Mouse (Mus musculus) hematopoietic stem cell, adult 5-6 weeks (primary cell): ENCODE results near the gene Neurod2. TPM values are rescaled to one million over a fixed set of nuclear protein-coding genes. Genes with fewer than 3 reads are reported as not detected.
A peak's percentile ranks its signal among the peaks of the same experiment; 100 is the strongest.

Experiments
- ATAC-seq, 2 experiments: fragments of 125-278 bp in 1 of 2; replicated peaks in 1 of 2; 2 replicates each; pipeline ENCODE4 v1.8.0; 2016 to 2017; ENCODE audit warnings: inconsistent platforms in 2 of 2, mild to moderate bottlenecking in 2 of 2, moderate number of reproducible peaks in 2 of 2, low read depth in 1 of 2, moderate TSS enrichment in 1 of 2; ENCODE audit not compliant: low FRiP score in 2 of 2, poor library complexity in 2 of 2, severe bottlenecking in 2 of 2, insufficient read depth in 1 of 2, low TSS enrichment in 1 of 2
- total RNA-seq: library from RNA; stranded (forward); fragments of 172-1452, 232-1000 nt; gene quantifications from 2 replicates; pipeline ENCODE4 v1.2.3, GENCODE M21; 2017

The Neurod2 gene
- total RNA-seq, 1 experiment from 2014 or later: not detected

- ATAC-seq: peak in 1 of 2 experiments; percentile 1; a peak in 1 of 4 replicates
Measured at GRCm38 (mm10) chr11:98357396-98358160, 28.1 kb upstream of the Neurod2 start.

DNA sequence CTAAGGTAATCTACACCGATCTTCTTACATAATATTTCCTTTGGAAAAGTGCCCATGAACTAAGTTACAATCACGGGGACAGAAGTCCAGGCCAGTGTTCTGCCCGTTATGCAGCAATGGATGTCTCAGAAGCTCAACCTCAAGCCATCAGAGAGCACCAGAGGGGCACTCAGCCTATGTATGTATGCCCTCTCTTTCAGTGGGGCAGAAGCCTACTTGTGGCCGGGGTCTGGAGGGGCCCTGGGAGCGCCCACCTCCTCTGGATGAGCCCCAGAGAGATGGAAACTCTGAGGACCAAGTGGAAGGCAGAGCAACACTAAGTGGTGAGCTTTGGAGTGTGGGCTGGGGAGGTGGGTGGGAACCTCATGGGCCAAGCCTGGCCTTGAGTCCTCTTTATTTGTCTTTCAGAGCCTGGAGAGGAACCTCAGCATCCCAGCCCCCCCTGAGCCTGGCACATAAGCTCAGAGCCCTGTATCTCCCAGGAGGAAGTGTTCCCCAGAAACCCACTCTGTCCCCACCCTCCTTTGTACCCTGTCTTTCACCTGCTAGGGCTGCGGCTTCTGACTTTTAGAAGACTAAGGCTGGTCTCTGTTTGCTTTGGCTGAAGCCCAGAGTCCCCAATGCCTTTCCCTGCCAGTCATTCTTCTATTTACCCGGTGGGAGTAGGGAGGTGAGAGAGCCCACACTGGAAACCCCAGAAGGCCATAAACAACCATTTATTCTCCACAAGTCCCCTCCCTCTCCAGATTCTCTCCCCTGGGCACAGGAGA, 27.4 kb upstream of the Neurod2 start:
- ATAC-seq: no peak

GRCm38 (mm10) chr11:98355732-98356299, 26.4 kb upstream of the Neurod2 start:
- peak; percentile 42 to 55 for ATAC-seq

DNA sequence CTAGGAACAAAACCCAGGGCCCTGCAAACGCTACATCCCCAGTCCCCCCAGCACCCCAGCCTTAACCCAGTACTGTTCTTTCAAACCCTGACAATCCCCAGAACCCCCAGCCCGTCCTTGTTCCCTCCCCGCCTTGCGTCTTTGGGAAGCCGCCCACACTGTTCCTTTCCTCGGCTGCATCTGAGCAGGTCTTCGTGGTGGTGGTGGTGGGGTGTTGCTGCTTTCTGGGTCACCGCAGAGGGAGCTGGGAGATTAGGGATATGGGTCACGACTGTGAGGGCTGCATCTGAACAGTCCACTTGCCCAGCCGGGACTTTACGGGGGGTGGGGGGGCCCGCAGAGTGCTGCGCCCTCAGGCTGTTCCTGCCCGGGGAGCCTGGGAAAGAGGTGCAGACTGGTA, 25.0 kb upstream of the Neurod2 start:
- no peak for ATAC-seq

- no peak for ATAC-seq
Measured at GRCm38 (mm10) chr11:98353651-98354211, 24.3 kb upstream of the Neurod2 start.

- ATAC-seq: no peak
Measured at GRCm38 (mm10) chr11:98352272-98352990, 23.0 kb upstream of the Neurod2 start.

- ATAC-seq: no peak
Measured at GRCm38 (mm10) chr11:98349308-98349707, 19.9 kb upstream of the Neurod2 start.

GRCm38 (mm10) chr11:98348083-98348961, 18.9 kb upstream of the Neurod2 start, which contains the start of gene Ppp1r1b:
TSS of gene Ppp1r1b (plus strand) at chr11:98348404.
- ATAC-seq: peak in 1 of 2 experiments; percentile 30; a peak in 2 of 4 replicates

- ATAC-seq: no peak
Measured at GRCm38 (mm10) chr11:98347385-98348082, 18.1 kb upstream of the Neurod2 start.

- no peak for ATAC-seq
Measured at GRCm38 (mm10) chr11:98346168-98346567, 16.7 kb upstream of the Neurod2 start.

DNA sequence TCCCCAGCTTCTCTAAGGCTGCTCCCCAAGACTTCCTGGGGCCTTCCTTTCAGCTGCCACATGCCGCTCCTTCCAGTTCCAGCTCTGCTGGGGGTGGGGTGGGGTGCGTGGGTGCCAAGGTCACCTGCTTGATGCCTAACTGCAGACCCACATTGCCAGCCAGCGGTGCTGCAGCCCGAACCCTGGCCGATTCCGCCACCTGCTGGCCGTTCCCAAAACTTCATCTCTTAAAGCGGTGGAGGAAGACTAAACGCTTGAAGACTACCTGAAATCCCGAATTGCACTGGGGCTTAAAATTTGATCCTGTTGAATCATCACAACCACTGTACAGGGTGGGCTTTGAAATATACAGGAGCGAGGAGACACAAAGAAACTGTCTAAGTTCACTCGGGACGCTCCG, 15.8 kb upstream of the Neurod2 start:
- peak; percentile 43 to 50; a peak in 2 of 4 replicates for ATAC-seq

DNA sequence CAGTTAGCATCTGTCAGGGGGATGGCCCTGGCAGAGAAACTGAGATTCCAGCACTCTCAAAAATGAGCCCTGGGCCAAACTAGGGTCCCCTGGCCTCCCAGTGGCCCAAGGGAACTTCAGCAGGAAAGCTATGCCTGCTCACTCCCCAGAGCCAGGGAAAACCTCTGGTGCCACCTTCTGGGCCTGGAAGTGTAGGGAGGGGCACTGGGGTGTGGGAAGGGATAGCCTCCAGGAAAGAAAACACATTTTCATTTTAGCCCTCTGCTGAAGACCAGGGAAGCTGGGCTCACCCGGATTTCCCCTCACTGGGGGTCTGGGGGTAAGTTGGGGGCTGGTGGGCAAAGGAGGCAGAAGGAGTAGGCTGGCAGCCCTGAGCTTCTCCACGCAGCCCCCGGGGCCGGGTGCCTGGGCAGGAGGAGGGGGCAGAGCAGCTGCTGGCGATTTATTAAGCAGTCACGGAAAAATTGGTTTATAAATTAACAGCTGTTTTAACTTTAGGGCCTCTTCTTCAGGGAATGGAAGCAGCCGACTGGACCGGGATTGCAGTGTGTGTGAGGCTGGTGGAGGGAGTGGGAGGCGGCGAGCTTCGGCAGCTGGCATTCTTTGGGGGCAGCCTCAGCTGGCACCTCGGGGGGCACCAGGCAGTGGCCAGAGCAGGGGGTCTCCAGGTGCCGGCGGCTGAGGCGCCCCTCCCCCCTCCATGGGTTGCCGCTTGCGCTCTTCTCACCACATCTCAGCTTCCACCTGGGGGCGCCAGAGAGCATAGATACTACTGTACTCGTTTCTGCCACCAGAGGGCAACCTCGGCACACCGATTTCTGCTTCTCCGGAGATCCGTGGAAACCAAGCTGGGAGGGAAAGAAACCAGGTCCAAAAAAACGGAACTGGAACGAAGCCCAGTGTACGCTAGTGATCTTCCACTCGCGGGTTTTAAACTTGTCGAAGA, 12.8 kb upstream of the Neurod2 start:
- ATAC-seq: peak; percentile 76 to 90

- ATAC-seq: no peak
Measured at GRCm38 (mm10) chr11:98341174-98341573, 11.7 kb upstream of the Neurod2 start.

GRCm38 (mm10) chr11:98340597-98340996, 11.1 kb upstream of the Neurod2 start:
- ATAC-seq: no peak
